Mouse (Mus musculus) Patski (cell line): ENCODE results near the gene Eps8l2. TPM values are rescaled to one million over a fixed set of nuclear protein-coding genes. Genes with fewer than 3 reads are reported as not detected.

Source experiments
- ATAC-seq: fragments of 100-300 bp; one replicate; pipeline ENCODE4 v1.8.0; 2021
- CTCF ChIA-PET: fragments of 350-600 bp; sonication (Branson Sonifier 250); formaldehyde crosslinking; loops from one replicate; lab custom pipeline; 2022; ENCODE audit warnings: inconsistent platforms; lab: Charles Lee
- POLR2A ChIA-PET: fragments of 350-600 bp; sonication (Branson Sonifier 250); formaldehyde crosslinking; loops from one replicate; lab custom pipeline; 2022; ENCODE audit warnings: antibody characterized with exemption, inconsistent platforms; lab: Charles Lee
- DNase-seq: peaks from one replicate; pipeline ENCODE4 v3.0.0-alpha.2; 2011; ENCODE audit warnings: low read depth, low spot score
- H3K27me3 ChIP-seq: fragments of 371-371 bp; one replicate; pipeline ENCODE4 v1.5.1; 2021
- CTCF ChIP-seq: fragments of 100-300 bp; IDR thresholded peaks from one replicate; pipeline ENCODE4 v1.5.1; 2021
- in situ Hi-C: fragments of 300-500 bp; cut with MboI; formaldehyde crosslinking; loops from 3 replicates; pipeline ENCODE4 v1.11.1; 2018; ENCODE audit warnings: low pct_unique_long_range_greater_than_20kb, mixed read lengths
- polyA plus RNA-seq: library from polyadenylated mRNA; unstranded; gene quantifications from one replicate; pipeline ENCODE4 v1.2.3, GENCODE M21; 2021

The Eps8l2 gene
- polyA plus RNA-seq, 1 experiment from 2014 or later: 114 TPM

GRCm38 (mm10) chr7:141304537-141304936, 34.1 kb upstream of the Eps8l2 start:
- in situ Hi-C loops: no loop called here
- TF ChIP-seq CTCF: no peak
- ChIA-PET POLR2A (no interaction called here), CTCF (interaction anchor here (1.7 kb wide), 1 partner anchor 12 kb away, joined by 4 read pairs; no protein-coding TSS in a partner anchor)
- no peak for ATAC-seq
- no peak for DNase-seq
- H3K27me3 ChIP-seq: no peaks in the 10 kb centered on the region

DNA sequence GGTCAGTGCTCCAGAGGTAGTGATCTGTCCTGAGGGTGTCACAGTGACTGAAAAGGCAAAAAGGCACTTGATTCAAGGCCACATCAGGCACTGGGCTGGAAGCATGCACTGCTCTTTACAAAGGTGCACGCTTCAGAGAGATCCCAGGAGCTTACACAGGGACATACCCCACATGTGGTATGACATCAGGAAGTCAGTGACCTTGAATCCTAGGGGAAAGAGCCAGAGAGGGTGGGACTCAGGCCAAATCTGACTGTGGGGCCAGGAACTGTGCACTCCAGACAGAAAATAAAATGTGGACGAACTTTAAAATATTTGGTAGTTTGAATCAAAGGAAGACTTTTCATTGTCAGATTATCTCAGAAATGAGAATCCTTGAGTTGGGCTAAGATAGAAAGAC, 24.3 kb upstream of the Eps8l2 start:
- CTCF ChIA-PET: interaction anchor here (1.1 kb wide), 1 partner anchor 47 kb away, joined by 4 read pairs; no protein-coding TSS in a partner anchor

DNA sequence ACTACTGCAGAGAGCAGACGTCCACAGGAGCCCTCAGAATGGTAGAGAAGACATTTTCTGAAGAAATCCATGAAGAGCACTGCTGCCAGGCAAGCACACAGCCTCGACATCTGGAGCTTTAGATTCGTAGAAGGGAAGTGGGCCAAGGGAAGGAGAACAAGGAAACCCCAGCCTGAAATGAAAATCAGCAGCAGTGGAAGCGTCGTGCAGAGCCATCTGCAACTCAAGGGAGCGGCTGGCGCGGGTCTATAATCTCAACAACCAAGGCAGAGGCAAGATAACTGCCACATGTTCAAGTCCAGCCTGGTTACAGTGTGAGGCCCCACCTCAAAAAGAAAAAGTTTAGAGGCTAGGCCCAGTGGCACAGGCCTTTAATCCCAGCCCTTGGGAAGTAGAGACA, 23.6 kb upstream of the Eps8l2 start:
- in situ Hi-C loops: loop anchor here (5.0 kb wide), 2 partner anchors 48 to 73 kb away; partner anchors contain the start of gene Irf7
- no peak for TF ChIP-seq CTCF
- ATAC-seq: no peak

More for the DNA sequence above, 24.3 kb upstream of the Eps8l2 start:
- no peak for DNase-seq
- POLR2A ChIA-PET: no interaction called here
- H3K27me3 ChIP-seq: no peaks in the 10 kb centered on the region
- no peak for TF ChIP-seq CTCF
- in situ Hi-C loops: no loop called here
- no peak for ATAC-seq

DNA sequence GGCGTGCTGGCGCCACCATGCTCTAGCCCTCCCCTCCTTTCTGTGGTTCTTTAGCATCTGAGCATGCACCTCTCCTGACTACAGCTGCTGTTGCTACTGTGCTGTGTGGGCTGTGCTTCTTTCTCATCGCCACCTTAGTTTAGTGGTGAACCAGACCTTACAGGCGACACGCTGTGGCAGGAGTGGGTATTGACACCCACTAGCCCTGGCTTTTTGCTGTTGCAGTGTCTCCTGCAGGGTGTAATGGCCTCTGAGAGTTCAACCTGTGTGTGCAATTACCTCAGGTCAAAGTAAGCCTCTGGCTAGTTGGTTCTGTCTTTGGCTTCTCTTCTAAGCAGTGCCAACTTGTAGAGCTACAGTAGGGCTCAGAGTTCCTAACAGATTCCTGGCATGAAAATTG, 22.7 kb upstream of the Eps8l2 start:
- ATAC-seq (peak; percentile 67), DNase-seq (no peak)
- no peaks in the 10 kb centered on the region for H3K27me3 ChIP-seq
- ChIA-PET CTCF (interaction anchor here (1.1 to 2.0 kb wide), 3 partner anchors 9 to 52 kb away, joined by 3 to 5 read pairs (median 4); no protein-coding TSS in a partner anchor), POLR2A (interaction anchor here (0.5 kb wide), 1 partner anchor 21 kb away, joined by 3 read pairs; no protein-coding TSS in a partner anchor)
- TF ChIP-seq CTCF: peak; percentile 75
- in situ Hi-C loops: loop anchor here (5.0 kb wide), 2 partner anchors 49 to 74 kb away; partner anchors contain the start of gene Irf7

More for the DNA sequence above, 23.6 kb upstream of the Eps8l2 start:
- POLR2A ChIA-PET: no interaction called here
- CTCF ChIA-PET: interaction anchor here (0.8 to 1.3 kb wide), 4 partner anchors 11 to 51 kb away, joined by 3 to 4 read pairs (median 4); no protein-coding TSS in a partner anchor
- no peaks in the 10 kb centered on the region for H3K27me3 ChIP-seq
- DNase-seq: no peak

DNA sequence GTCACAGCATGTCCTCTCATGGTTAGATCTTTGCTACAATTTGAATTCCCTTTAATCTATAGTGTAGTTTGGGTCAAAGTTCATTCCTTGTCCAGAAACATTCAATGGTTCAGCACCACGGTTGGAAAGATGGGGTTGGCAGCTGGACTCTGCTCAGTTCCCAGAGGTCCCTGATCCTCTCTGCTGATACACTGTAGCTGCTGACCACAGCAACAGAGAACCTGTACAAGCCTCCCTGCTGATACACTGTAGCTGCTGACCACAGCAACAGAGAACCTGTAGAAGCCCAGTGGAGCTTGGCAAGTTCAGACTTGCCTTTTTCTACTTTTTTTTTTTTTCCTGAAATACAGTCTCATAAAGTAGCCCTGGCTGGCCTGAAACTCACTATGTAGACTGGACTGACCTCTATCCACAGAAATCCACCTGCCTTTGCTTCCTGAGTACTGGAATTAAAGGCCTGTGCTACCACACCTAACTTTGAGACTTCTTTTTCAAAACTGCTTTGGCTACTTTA, 21.0 kb upstream of the Eps8l2 start:
- ChIA-PET CTCF (interaction anchor here (0.9 to 2.0 kb wide), 2 partner anchors 10 to 77 kb away, joined by 3 to 5 read pairs; no protein-coding TSS in a partner anchor), POLR2A (interaction anchor here (0.6 to 0.7 kb wide), 2 partner anchors 20 to 151 kb away, joined by 3 read pairs; no protein-coding TSS in a partner anchor)
- no peak for ATAC-seq
- DNase-seq: no peak
- in situ Hi-C loops: loop anchor here (5.0 kb wide), 2 partner anchors 50 to 75 kb away; partner anchors contain the start of gene Irf7
- no peak for TF ChIP-seq CTCF
- H3K27me3 ChIP-seq: no peaks in the 10 kb centered on the region

DNA sequence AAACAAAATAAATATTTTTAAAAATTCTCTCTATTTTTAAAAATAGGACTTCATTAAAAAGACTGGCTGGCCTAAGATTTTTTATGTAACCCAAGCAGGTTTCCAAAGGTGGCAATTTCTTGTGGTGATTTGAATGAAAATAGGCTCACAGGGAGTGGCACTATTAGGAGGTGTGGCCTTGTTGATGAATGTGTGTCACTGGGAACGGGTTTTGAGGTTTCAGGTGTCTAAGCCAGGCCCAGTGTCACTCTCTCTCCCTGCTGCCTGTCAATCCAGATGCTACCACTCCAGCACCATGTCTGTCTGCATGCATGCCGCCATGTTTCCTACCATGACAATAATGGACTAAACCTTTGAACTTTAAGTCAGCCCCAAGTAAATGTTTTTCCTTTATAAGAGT, 19.2 kb upstream of the Eps8l2 start:
- POLR2A ChIA-PET: no interaction called here
- CTCF ChIA-PET: no interaction called here
- no peak for DNase-seq
- ATAC-seq: no peak
- in situ Hi-C loops: loop anchor here (5.0 kb wide), 2 partner anchors 52 to 77 kb away; partner anchors contain the start of gene Irf7
- TF ChIP-seq CTCF: no peak
- no peaks in the 10 kb centered on the region for H3K27me3 ChIP-seq

GRCm38 (mm10) chr7:141324686-141325085, 14.0 kb upstream of the Eps8l2 start:
- no peak for DNase-seq
- ChIA-PET POLR2A (no interaction called here), CTCF (no interaction called here)
- TF ChIP-seq CTCF: no peak
- ATAC-seq: no peak
- in situ Hi-C loops: no loop called here
- no peaks in the 10 kb centered on the region for H3K27me3 ChIP-seq

- ChIA-PET POLR2A (interaction anchor here (1.1 kb wide), 1 partner anchor 375 kb away, joined by 3 read pairs; no protein-coding TSS in a partner anchor), CTCF (interaction anchor here (1.5 to 4.2 kb wide), 2 partner anchors 11 to 68 kb away, joined by 4 to 19 read pairs; no protein-coding TSS in a partner anchor)
- in situ Hi-C loops: no loop called here
- H3K27me3 ChIP-seq: no peaks in the 10 kb centered on the region
- ATAC-seq (peak; percentile 14), DNase-seq (no peak)
- TF ChIP-seq CTCF: no peak
These were observed 11.9 kb upstream of the Eps8l2 start for GRCm38 (mm10) chr7:141326546-141327446.

DNA sequence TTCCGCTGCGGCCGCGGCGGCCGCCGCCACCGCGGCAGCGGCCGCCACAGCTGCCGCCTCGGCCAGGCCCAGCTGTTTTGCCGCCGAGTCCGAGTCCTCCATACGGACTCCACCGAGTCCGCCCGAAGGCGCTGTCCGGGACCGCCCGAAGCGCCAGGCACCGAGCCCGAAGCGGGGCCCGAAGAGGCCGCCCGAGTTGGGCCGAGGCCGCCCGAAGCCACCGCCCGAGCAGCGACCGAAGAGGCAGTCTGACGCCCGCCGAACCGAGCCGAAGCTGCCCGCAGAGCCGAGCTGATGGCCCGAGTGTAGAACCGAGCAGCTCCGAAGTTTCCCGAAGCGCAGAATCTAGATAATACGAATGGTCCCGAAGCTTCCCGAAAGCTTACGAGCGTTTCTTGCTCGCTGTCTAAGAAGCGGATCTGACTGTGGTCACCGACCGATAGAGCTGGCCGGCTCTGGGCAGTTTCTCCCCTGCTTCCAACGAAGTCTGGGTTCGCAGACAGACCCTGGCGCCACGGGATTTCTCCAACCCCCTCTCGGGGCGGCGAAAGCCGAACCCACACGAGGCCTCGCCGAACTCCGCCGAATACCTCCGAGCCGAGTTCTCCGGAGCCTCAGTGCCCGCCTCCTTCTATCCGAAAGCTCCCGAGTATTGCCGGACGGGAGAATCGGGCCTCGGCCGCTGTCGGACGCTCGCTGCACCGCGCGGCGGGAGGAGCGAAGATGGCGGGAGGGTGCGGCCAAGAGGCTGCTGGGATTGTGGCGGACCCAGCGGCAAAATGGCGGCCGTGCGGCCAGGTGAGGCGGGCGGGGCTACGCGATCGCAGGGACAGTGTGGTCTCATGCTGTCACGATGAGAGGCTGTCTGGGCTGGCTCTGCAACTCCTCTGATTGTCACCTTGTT, 11.0 kb upstream of the Eps8l2 start, which contains the start of the genes Deaf1 and Tmem80:
Deaf1 (minus strand) TSS at position 222 of the 904 bp plus-strand sequence.
Tmem80 (plus strand) TSS at position 271 of the 904 bp plus-strand sequence.
- DNase-seq (peak; percentile 89), ATAC-seq (peak; percentile 89)
- in situ Hi-C loops: no loop called here
- no peak for TF ChIP-seq CTCF
- CTCF ChIA-PET: interaction anchor here (1.0 to 4.2 kb wide), 3 partner anchors 36 to 67 kb away, joined by 3 to 19 read pairs (median 3); no protein-coding TSS in a partner anchor
- POLR2A ChIA-PET: interaction anchor here (1.1 to 1.2 kb wide), 4 partner anchors 12 to 376 kb away, joined by 3 to 6 read pairs (median 4); partner anchors contain the start of gene Eps8l2
- no peaks in the 10 kb centered on the region for H3K27me3 ChIP-seq
